Mouse (Mus musculus): ENCODE results near the gene Kif27. TPM values are rescaled to one million over a fixed set of nuclear protein-coding genes. Genes with fewer than 3 reads are reported as not detected.
A peak's percentile ranks its signal among the peaks of the same experiment; 100 is the strongest.

The Kif27 gene
- total and polyA plus RNA-seq, 3 experiments, result 0.13 to 0.42 TPM; not detected in 1

DNA sequence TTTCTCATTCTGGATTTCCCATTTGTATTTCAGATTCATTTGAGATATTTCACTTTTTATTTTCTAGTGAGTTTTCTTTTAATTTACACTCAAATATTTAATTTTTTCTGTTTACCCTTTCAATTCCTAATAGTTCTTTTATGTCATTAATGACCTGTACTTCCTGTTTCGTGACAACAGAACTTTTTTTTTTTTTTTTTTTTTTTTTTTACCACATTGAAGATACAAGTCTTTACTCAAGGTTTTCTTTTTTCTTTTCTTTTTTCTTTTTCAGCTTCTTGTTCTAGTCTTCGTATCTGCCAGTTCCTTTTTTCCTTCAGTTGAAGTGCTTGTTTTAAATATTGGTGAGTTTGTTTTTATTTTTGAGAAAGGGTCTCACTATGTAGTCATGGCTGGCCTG, 53.7 kb downstream of the Kif27 start:
- Histone ChIP-seq H3K4me3 (ENCODE audit: control insufficient read depth in 1 of 2, insufficient read depth in 1 of 2, low read depth in 2 of 2, low read length in 2 of 2) (no peak overlapping the region), H3K9me3 (replicated peaks; ENCODE audit: insufficient read depth, low read length) (no peaks in the 10 kb centered on the region), H3K4me1 (ENCODE audit: control insufficient read depth in 1 of 2, insufficient read depth in 2 of 2, low read length in 2 of 2) (peaks cover 5 to 9% of the 10 kb centered on the region in 2 experiments), H3K79me2 (ENCODE audit: control insufficient read depth, insufficient read depth, low read length, poor library complexity) (no peaks in the 10 kb centered on the region), H3K27ac (ENCODE audit: control insufficient read depth, low read depth, low read length) (no peak overlapping the region), H3K9ac (ENCODE audit: control insufficient read depth, low read depth, low read length, poor library complexity, severe bottlenecking) (no peak overlapping the region), H3K27me3 (ENCODE audit: control insufficient read depth in 1 of 2, insufficient read depth in 2 of 2, low read length in 2 of 2) (no peaks in the 10 kb centered on the region), H3K36me3 (ENCODE audit: control insufficient read depth in 1 of 2, insufficient read depth in 2 of 2, low read length in 2 of 2) (peaks cover 0 to 4% of the 10 kb centered on the region in 2 experiments; a peak in 2 of 4 replicates)
- TF ChIP-seq POLR2AphosphoS5 (IDR thresholded peaks at IDR 0.05; ENCODE audit: borderline replicate concordance, low read depth, low read length) (no peak), ZNF384 (IDR thresholded peaks at IDR 0.05; ENCODE audit: low read depth, low read length) (peak; percentile 94), RAD21 (IDR thresholded peaks at IDR 0.05; ENCODE audit: low read depth, low read length) (no peak), MYB (IDR thresholded peaks at IDR 0.05; ENCODE audit: low read depth, low read length) (no peak), ZC3H11A (IDR thresholded peaks at IDR 0.05; ENCODE audit: low read depth, low read length) (no peak), ELF1 (IDR thresholded peaks at IDR 0.05; ENCODE audit: low read depth, low read length) (peak; percentile 42; the same call in 1 of the 2 replicates), MYC (IDR thresholded peaks at IDR 0.05; ENCODE audit: low read depth, low read length) (0 out of 2 replicates have a peak, but pooled peaks have one; percentile 19)
- DNase-seq (ENCODE audit: low read depth, low spot score), result peak; percentile 20

DNA sequence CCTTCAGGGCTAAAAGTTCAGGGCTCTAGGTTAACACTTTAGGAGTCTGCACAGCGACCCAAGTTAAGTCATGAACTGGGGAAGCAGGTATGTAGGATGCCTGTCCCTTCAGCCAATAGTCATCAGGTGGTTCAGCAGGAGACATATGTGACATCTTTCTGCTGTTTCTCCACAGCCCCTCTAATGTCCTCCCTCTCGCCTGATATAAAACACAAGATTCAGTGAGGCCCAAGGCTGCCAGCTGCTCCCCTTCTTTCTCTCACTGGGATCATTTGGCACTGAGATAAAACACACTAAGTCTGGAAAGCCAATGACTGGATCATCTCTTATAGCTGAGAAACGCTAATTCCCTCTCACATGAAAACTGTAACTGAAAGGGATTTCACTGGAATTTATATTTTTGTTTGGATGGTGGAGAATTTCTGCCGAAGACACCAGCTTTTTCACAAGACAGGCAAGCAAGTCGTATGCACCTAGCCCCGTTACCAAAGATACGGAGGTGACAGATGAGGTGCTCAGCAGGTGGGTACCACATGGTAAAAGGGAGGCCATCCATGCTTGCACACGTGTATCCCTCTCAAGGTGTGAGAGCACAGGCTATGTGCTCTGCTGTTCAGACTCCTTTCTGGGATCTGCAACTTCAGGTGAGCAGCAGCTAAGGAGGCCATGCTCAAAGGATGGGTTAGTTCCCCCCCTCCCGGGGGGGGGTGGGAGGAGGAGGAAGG, 56.3 kb downstream of the Kif27 start:
- Histone ChIP-seq H3K4me3 (ENCODE audit: control insufficient read depth in 1 of 2, insufficient read depth in 1 of 2, low read depth in 2 of 2, low read length in 2 of 2) (no peak overlapping the region), H3K4me1 (ENCODE audit: control insufficient read depth in 1 of 2, insufficient read depth in 2 of 2, low read length in 2 of 2) (peaks cover 5 to 9% of the 10 kb centered on the region in 2 experiments), H3K9ac (ENCODE audit: control insufficient read depth, low read depth, low read length, poor library complexity, severe bottlenecking) (no peak overlapping the region), H3K79me2 (ENCODE audit: control insufficient read depth, insufficient read depth, low read length, poor library complexity) (no peaks in the 10 kb centered on the region), H3K36me3 (ENCODE audit: control insufficient read depth in 1 of 2, insufficient read depth in 2 of 2, low read length in 2 of 2) (peaks cover 0 to 4% of the 10 kb centered on the region in 2 experiments; a peak in 2 of 4 replicates), H3K27ac (ENCODE audit: control insufficient read depth, low read depth, low read length) (no peak overlapping the region), H3K27me3 (ENCODE audit: control insufficient read depth in 1 of 2, insufficient read depth in 2 of 2, low read length in 2 of 2) (no peaks in the 10 kb centered on the region), H3K9me3 (replicated peaks; ENCODE audit: insufficient read depth, low read length) (no peaks in the 10 kb centered on the region)
- DNase-seq (ENCODE audit: low read depth, low spot score), result no peak
- TF ChIP-seq EP300 (IDR thresholded peaks at IDR 0.05; ENCODE audit: low read depth in 1 of 2, low read length in 2 of 2) (no peak), TAL1 (IDR thresholded peaks at IDR 0.05; ENCODE audit: low read length) (no peak), CHD1 (IDR thresholded peaks at IDR 0.05; ENCODE audit: low read depth, low read length) (no peak), MYB (IDR thresholded peaks at IDR 0.05; ENCODE audit: low read depth, low read length) (no peak), RCOR1 (IDR thresholded peaks at IDR 0.05; ENCODE audit: low read depth, low read length) (no peak), ZNF384 (IDR thresholded peaks at IDR 0.05; ENCODE audit: low read depth, low read length) (no peak), MAFK (IDR thresholded peaks at IDR 0.05; ENCODE audit: borderline replicate concordance, low read depth, low read length) (no peak), ELF1 (IDR thresholded peaks at IDR 0.05; ENCODE audit: low read depth, low read length) (no peak), CTCF (IDR thresholded peaks at IDR 0.05 in 2 of 3, conservative IDR thresholded peaks at IDR 0.05 in 1 of 3; ENCODE audit: control insufficient read depth in 1 of 3, insufficient read depth in 1 of 3, low read depth in 2 of 3, low read length in 3 of 3, poor library complexity in 1 of 3, severe bottlenecking in 1 of 3) (no peak), RAD21 (IDR thresholded peaks at IDR 0.05; ENCODE audit: low read depth, low read length) (no peak), ZKSCAN1 (IDR thresholded peaks at IDR 0.05; ENCODE audit: low read depth, low read length) (no peak), SIN3A (IDR thresholded peaks at IDR 0.05; ENCODE audit: low read length) (no peak), MAZ (IDR thresholded peaks at IDR 0.05; ENCODE audit: low read depth, low read length) (no peak), MEF2A (IDR thresholded peaks at IDR 0.05; ENCODE audit: extremely low read depth, insufficient replicate concordance, low read depth, low read length, poor library complexity, severe bottlenecking) (no peak), MXI1 (IDR thresholded peaks at IDR 0.05; ENCODE audit: low read depth, low read length) (no peak), POLR2AphosphoS2 (IDR thresholded peaks at IDR 0.05; ENCODE audit: low read length) (no peak), JUND (IDR thresholded peaks at IDR 0.05; ENCODE audit: low read depth, low read length) (no peak), TCF12 (IDR thresholded peaks at IDR 0.05; ENCODE audit: low read depth, low read length) (no peak), POLR2AphosphoS5 (IDR thresholded peaks at IDR 0.05; ENCODE audit: borderline replicate concordance, low read depth, low read length) (no peak), GABPA (IDR thresholded peaks at IDR 0.05; ENCODE audit: low read depth, low read length) (no peak)
